Mouse (Mus musculus): Measurements from ENCODE around the gene Stxbp3.

- no peak for TF ChIP-seq CTCF (IDR thresholded peaks at IDR 0.05; ENCODE audit: control insufficient read depth, insufficient read depth, insufficient replicate concordance, low read depth, low read length)
- TF ChIP-seq POLR2A (IDR thresholded peaks at IDR 0.05; ENCODE audit: control insufficient read depth, low read depth, low read length) = no peak
Observed at GRCm38 (mm10) chr3:108754541-108754940, 85.8 kb downstream of the Stxbp3 start.

All from testis, adult 2 months (tissue).